Mouse (Mus musculus): ENCODE data around the gene Iqgap2. TPM values are rescaled to one million over a fixed set of nuclear protein-coding genes. Genes with fewer than 3 reads are reported as not detected.

Gene Iqgap2
- polyA plus RNA-seq, 1 experiment, result 15.5 TPM

GRCm38 (mm10) chr13:95782311-95782968 lies 109.3 kb downstream of the Iqgap2 start:
- TF ChIP-seq CTCF (IDR thresholded peaks at IDR 0.05; ENCODE audit: control insufficient read depth, insufficient read depth, low read length) (no peak), POLR2A (IDR thresholded peaks at IDR 0.05; ENCODE audit: borderline replicate concordance, control insufficient read depth, low read depth, low read length) (no peak)
- WGBS, result 79% methylated on average over 15 of the region's 15 CpGs
- Histone ChIP-seq H3K4me3 (replicated peaks; ENCODE audit: control insufficient read depth, low read depth, low read length) (no peak overlapping the region), H3K4me1 (ENCODE audit: control insufficient read depth, insufficient read depth, low read length) (no peaks in the 10 kb centered on the region; the same call in none of the 2 replicates), H3K27ac (ENCODE audit: control insufficient read depth, insufficient read depth, low read depth, low read length, poor library complexity) (no peak overlapping the region)

DNA sequence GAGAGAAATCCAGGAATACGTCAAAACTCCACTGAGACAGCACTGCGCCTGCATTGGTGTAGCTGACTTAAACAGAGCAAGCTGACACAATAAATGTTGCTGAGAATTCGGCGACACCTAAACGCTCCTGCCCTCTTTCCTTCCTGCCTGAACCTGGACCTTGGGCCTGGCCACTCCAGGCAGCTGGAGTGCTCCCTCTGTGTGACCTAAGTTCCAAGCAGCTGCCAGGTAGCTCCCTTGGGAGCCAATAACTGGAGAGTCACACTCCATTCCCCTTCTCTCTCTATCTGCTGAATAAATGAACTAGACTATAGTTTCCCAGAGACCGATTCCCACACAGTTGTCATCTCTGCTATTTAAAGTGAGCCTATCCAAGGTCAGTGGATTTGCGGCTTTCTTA lies 111.7 kb downstream of the Iqgap2 start:
- no peaks in the 10 kb centered on the region; the same call in none of the 2 replicates for H3K4me1 ChIP-seq (ENCODE audit: control insufficient read depth, insufficient read depth, low read length)
- TF ChIP-seq POLR2A (IDR thresholded peaks at IDR 0.05; ENCODE audit: borderline replicate concordance, control insufficient read depth, low read depth, low read length) (no peak), CTCF (IDR thresholded peaks at IDR 0.05; ENCODE audit: control insufficient read depth, insufficient read depth, low read length) (no peak)
- no peak overlapping the region for H3K27ac ChIP-seq (ENCODE audit: control insufficient read depth, insufficient read depth, low read depth, low read length, poor library complexity)
- WGBS, result 67% methylated on average over 7 of the region's 7 CpGs
- H3K4me3 ChIP-seq (replicated peaks; ENCODE audit: control insufficient read depth, low read depth, low read length), result no peak overlapping the region

DNA sequence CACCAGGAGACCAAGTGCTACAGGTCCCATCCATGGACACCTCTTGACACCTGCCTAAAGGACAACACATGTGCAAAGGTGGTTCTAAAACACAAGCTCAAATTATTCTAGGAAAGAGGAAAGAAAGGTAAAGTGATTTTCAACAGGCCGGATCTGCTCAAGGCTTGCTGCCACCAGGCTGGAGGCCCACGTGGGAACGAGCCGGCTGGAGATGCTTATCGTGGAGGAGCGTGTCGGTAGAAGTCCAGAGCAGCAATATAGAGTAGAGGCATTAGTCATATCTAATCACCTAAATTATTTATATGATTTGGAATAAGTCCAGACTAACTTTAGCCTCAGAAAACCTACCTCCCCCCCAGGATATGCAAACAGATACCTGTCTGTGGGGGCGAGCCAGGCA lies 112.5 kb downstream of the Iqgap2 start:
- no peaks in the 10 kb centered on the region; the same call in none of the 2 replicates for H3K4me1 ChIP-seq (ENCODE audit: control insufficient read depth, insufficient read depth, low read length)
- H3K4me3 ChIP-seq (replicated peaks; ENCODE audit: control insufficient read depth, low read depth, low read length), result no peak overlapping the region
- no peak for TF ChIP-seq CTCF (IDR thresholded peaks at IDR 0.05; ENCODE audit: control insufficient read depth, insufficient read depth, low read length)
- H3K27ac ChIP-seq (ENCODE audit: control insufficient read depth, insufficient read depth, low read depth, low read length, poor library complexity), result no peak overlapping the region
- 27% methylated on average over 8 of the region's 8 CpGs for WGBS

DNA sequence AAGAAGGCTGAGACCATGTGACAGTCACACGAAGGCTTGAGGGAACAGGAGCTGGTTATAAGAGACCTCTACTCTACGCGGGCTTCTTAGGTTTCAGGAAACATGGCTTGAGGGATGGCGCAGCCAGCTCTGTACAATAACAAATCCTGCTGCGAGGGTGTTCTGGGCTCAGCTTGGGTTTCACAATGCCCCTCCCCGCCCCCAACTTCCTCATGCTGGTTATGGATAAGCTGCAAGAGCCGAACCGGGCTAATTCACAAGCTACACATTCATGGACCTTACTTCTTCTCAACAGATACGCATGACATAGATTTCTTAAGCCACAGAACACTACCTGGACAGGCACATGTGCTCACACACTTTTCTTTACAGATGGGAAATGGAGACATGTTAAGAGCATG lies 113.0 kb downstream of the Iqgap2 start:
- 11% methylated on average over 9 of the region's 9 CpGs for WGBS
- Histone ChIP-seq H3K27ac (ENCODE audit: control insufficient read depth, insufficient read depth, low read depth, low read length, poor library complexity) (no peak overlapping the region), H3K4me3 (replicated peaks; ENCODE audit: control insufficient read depth, low read depth, low read length) (no peak overlapping the region), H3K4me1 (ENCODE audit: control insufficient read depth, insufficient read depth, low read length) (no peaks in the 10 kb centered on the region; the same call in none of the 2 replicates)
- TF ChIP-seq POLR2A (IDR thresholded peaks at IDR 0.05; ENCODE audit: borderline replicate concordance, control insufficient read depth, low read depth, low read length) (no peak), CTCF (IDR thresholded peaks at IDR 0.05; ENCODE audit: control insufficient read depth, insufficient read depth, low read length) (no peak)

GRCm38 (mm10) chr13:95777651-95778391 lies 113.9 kb downstream of the Iqgap2 start:
- H3K4me3 ChIP-seq (replicated peaks; ENCODE audit: control insufficient read depth, low read depth, low read length), result no peak overlapping the region
- H3K4me1 ChIP-seq (ENCODE audit: control insufficient read depth, insufficient read depth, low read length), result no peaks in the 10 kb centered on the region; the same call in none of the 2 replicates
- 82% methylated on average over 5 of the region's 5 CpGs for WGBS
- no peak for TF ChIP-seq CTCF (IDR thresholded peaks at IDR 0.05; ENCODE audit: control insufficient read depth, insufficient read depth, low read length)
- no peak for TF ChIP-seq POLR2A (IDR thresholded peaks at IDR 0.05; ENCODE audit: borderline replicate concordance, control insufficient read depth, low read depth, low read length)
- no peak overlapping the region for H3K27ac ChIP-seq (ENCODE audit: control insufficient read depth, insufficient read depth, low read depth, low read length, poor library complexity)

- no peak overlapping the region for H3K4me3 ChIP-seq (replicated peaks; ENCODE audit: control insufficient read depth, low read depth, low read length)
- H3K27ac ChIP-seq (ENCODE audit: control insufficient read depth, insufficient read depth, low read depth, low read length, poor library complexity), result no peak overlapping the region
- 11% methylated on average over 2 of the region's 2 CpGs for WGBS
- TF ChIP-seq POLR2A (IDR thresholded peaks at IDR 0.05; ENCODE audit: borderline replicate concordance, control insufficient read depth, low read depth, low read length) (no peak), CTCF (IDR thresholded peaks at IDR 0.05; ENCODE audit: control insufficient read depth, insufficient read depth, low read length) (peak; percentile 63)
- H3K4me1 ChIP-seq (ENCODE audit: control insufficient read depth, insufficient read depth, low read length), result no peaks in the 10 kb centered on the region; the same call in none of the 2 replicates
These were observed 114.5 kb downstream of the Iqgap2 start for GRCm38 (mm10) chr13:95777237-95777636.

DNA sequence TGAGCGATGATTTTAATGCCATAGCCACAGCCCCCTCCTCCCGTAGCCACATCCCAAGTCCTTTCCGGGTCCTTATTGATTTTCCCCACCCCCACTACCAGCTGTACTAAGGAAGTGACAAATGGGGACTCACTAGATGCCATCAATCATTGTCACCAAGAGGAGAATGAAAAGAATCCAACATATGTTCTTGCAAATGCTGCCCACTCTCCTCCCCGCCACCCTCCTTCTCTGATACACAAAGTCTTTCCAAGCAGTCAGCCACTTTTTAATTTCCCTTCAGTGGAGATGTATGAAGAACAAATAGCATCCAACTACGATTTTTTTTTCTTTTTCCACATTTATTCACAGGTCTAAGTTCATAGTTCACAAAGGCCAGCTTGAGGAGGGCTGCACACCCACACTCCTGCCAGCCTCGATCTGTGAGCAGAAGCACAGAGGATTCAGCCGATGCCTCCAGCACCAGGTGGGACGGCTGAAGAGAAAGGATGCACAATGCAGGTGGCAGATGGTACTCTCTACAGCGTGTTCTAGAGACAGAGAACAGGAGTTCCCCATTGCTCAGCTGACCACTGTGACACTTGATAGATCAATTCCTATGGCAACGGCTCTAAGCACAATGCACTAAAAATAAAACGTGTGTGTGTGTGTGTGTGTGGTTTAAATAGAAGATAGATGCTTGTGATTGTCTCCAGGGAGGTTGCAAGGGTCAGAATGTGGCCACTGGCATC lies 116.6 kb downstream of the Iqgap2 start:
- H3K4me1 ChIP-seq (ENCODE audit: control insufficient read depth, insufficient read depth, low read length), result no peaks in the 10 kb centered on the region; the same call in none of the 2 replicates
- H3K4me3 ChIP-seq (replicated peaks; ENCODE audit: control insufficient read depth, low read depth, low read length), result no peak overlapping the region
- WGBS, result 71% methylated on average over 11 of the region's 11 CpGs
- H3K27ac ChIP-seq (ENCODE audit: control insufficient read depth, insufficient read depth, low read depth, low read length, poor library complexity), result no peak overlapping the region
- TF ChIP-seq POLR2A (IDR thresholded peaks at IDR 0.05; ENCODE audit: borderline replicate concordance, control insufficient read depth, low read depth, low read length) (no peak), CTCF (IDR thresholded peaks at IDR 0.05; ENCODE audit: control insufficient read depth, insufficient read depth, low read length) (no peak)

- H3K4me3 ChIP-seq (replicated peaks; ENCODE audit: control insufficient read depth, low read depth, low read length), result no peak overlapping the region
- no peaks in the 10 kb centered on the region; the same call in 1 of the 2 replicates for H3K4me1 ChIP-seq (ENCODE audit: control insufficient read depth, insufficient read depth, low read length)
- no peak for TF ChIP-seq POLR2A (IDR thresholded peaks at IDR 0.05; ENCODE audit: borderline replicate concordance, control insufficient read depth, low read depth, low read length)
- no peak for TF ChIP-seq CTCF (IDR thresholded peaks at IDR 0.05; ENCODE audit: control insufficient read depth, insufficient read depth, low read length)
- no peak overlapping the region for H3K27ac ChIP-seq (ENCODE audit: control insufficient read depth, insufficient read depth, low read depth, low read length, poor library complexity)
- 4% methylated on average over 9 of the region's 9 CpGs for WGBS
These were observed 126.7 kb downstream of the Iqgap2 start for GRCm38 (mm10) chr13:95765017-95765416.

All from bone marrow, adult 2 months (tissue).